Comparison of ENCODE assay signal across 8 mouse cellular contexts in genomic region chr11:94209695-94210131, GRCm38 (mm10). TPM values are rescaled to one million over a fixed set of nuclear protein-coding genes. Genes with fewer than 3 reads are reported as not detected.
DNase-seq lines count a peak whose midpoint lies in the region; ATAC-seq and TF ChIP-seq lines count a peak whose summit lies in the region.

No protein-coding gene starts in this region.

- no peaks in the 10 kb centered on the region for H3K9me3 ChIP-seq in CH12.LX (replicated peaks; ENCODE audit: low read length)
- no peaks in the 10 kb centered on the region for H3K9me3 ChIP-seq in embryonic facial prominence, embryonic 15.5 days (replicated peaks)
- H3K9me3 ChIP-seq in intestine, embryonic 16.5 days (ENCODE audit: control insufficient read depth, low read length): no peaks in the 10 kb centered on the region

- TF ChIP-seq EP300 in CH12.LX (IDR thresholded peaks at IDR 0.05; ENCODE audit: low read length): no peak

- peak; percentile 25 for TF ChIP-seq POLR2A in kidney, adult 2 months (IDR thresholded peaks at IDR 0.05; ENCODE audit: low read depth, low read length)
- TF ChIP-seq POLR2A in CH12.LX (IDR thresholded peaks at IDR 0.05; ENCODE audit: low read depth, low read length): no peak; the same call in 1 of the 2 replicates

- H3K27me3 ChIP-seq in kidney, adult 2 months (replicated peaks; ENCODE audit: control insufficient read depth, insufficient read depth, low read length): no peaks in the 10 kb centered on the region
- H3K27me3 ChIP-seq in CH12.LX (replicated peaks): peaks cover 5% of the 10 kb centered on the region
- H3K27me3 ChIP-seq in embryonic facial prominence, embryonic 15.5 days: no peaks in the 10 kb centered on the region
- H3K27me3 ChIP-seq in intestine, embryonic 16.5 days (replicated peaks; ENCODE audit: control insufficient read depth, insufficient read depth, low read length): no peaks in the 10 kb centered on the region

- DNase-seq in kidney, adult 2 months: no peak
- DNase-seq in kidney, postnatal 4 days: no peak
- DNase-seq in CH12.LX (ENCODE audit: extremely low read depth): no peak
- DNase-seq in ovary, postnatal 36 days (ENCODE audit: low spot score): no peak
- no peak for DNase-seq in right cerebral cortex, postnatal 4 days

- no peaks in the 10 kb centered on the region for H3K4me1 ChIP-seq in kidney, adult 2 months (ENCODE audit: control insufficient read depth, insufficient read depth, low read length)
- H3K4me1 ChIP-seq in CH12.LX (ENCODE audit: control insufficient read depth in 1 of 2, insufficient read depth in 2 of 2): peaks cover 4 to 24% of the 10 kb centered on the region in 2 experiments; a peak in 3 of 4 replicates
- peaks cover 12% of the 10 kb centered on the region for H3K4me1 ChIP-seq in embryonic facial prominence, embryonic 15.5 days
- peaks cover 3% of the 10 kb centered on the region for H3K4me1 ChIP-seq in intestine, embryonic 16.5 days (ENCODE audit: control insufficient read depth, insufficient read depth, low read length)

- peak overlapping the region; percentile 99 for H3K27ac ChIP-seq in kidney, adult 2 months (ENCODE audit: insufficient read depth, low read depth, low read length)
- H3K27ac ChIP-seq in CH12.LX (ENCODE audit: insufficient read depth, low read depth): peak overlapping the region; percentile 36; the same call in 1 of the 2 replicates
- peak overlapping the region; percentile 95 for H3K27ac ChIP-seq in embryonic facial prominence, embryonic 15.5 days (replicated peaks)
- H3K27ac ChIP-seq in intestine, embryonic 16.5 days (ENCODE audit: low read length): peak overlapping the region; percentile 98

- no peak for ATAC-seq in embryonic facial prominence, embryonic 15.5 days (ENCODE audit: insufficient number of reproducible peaks, low FRiP score, low TSS enrichment, low read depth)
- no peak for ATAC-seq in intestine, embryonic 16.5 days
- ATAC-seq in megakaryocyte-erythroid progenitor cell, adult 5-6 weeks (replicated peaks; ENCODE audit: low FRiP score, low TSS enrichment, poor library complexity, severe bottlenecking): peak; percentile 27

- in situ Hi-C loops in CH12.LX (cut with MboI; ENCODE audit: low pct_ligation_motif_present, low pct_unique_long_range_greater_than_20kb, low sequenced_read_pairs): no loop called here

- H3K4me3 ChIP-seq in kidney, adult 2 months (ENCODE audit: insufficient read depth, low read depth, low read length): peak overlapping the region; percentile 46
- H3K4me3 ChIP-seq in CH12.LX (replicated peaks in 1 of 3; ENCODE audit: low read depth in 2 of 3, low read length in 2 of 3, poor library complexity in 1 of 3): peak overlapping the region; percentile 42 to 64 (median 49)
- H3K4me3 ChIP-seq in embryonic facial prominence, embryonic 15.5 days (replicated peaks): peak overlapping the region; percentile 97
- peak overlapping the region; percentile 54 for H3K4me3 ChIP-seq in intestine, embryonic 16.5 days (ENCODE audit: low read length)

- dilution Hi-C loops in CH12.LX (cut with MboI; ENCODE audit: extremely low pct_ligation_motif_present, extremely low pct_unique_long_range_greater_than_20kb, low sequenced_read_pairs): no loop called here

- H3K4me2 ChIP-seq in CH12.LX (ENCODE audit: insufficient read depth, low read depth, poor library complexity, severe bottlenecking): peak overlapping the region; percentile 81
- H3K4me2 ChIP-seq in embryonic facial prominence, embryonic 15.5 days (replicated peaks): peak overlapping the region; percentile 99
- peak overlapping the region; percentile 83 for H3K4me2 ChIP-seq in intestine, embryonic 16.5 days (ENCODE audit: low read depth, low read length)

- TF ChIP-seq RAD21 in CH12.LX (IDR thresholded peaks at IDR 0.05; ENCODE audit: low read depth, low read length): no peak

- no peak for TF ChIP-seq CTCF in kidney, adult 2 months (conservative IDR thresholded peaks at IDR 0.05; ENCODE audit: insufficient read depth, insufficient read length, low read depth, low read length)
- TF ChIP-seq CTCF in CH12.LX (conservative IDR thresholded peaks at IDR 0.05 in 1 of 2, IDR thresholded peaks at IDR 0.05 in 1 of 2; ENCODE audit: low read depth in 2 of 2, low read length in 2 of 2): no peak

- H3K79me2 ChIP-seq in CH12.LX (replicated peaks; ENCODE audit: control insufficient read depth, extremely low read depth, insufficient read depth, poor library complexity, severe bottlenecking): peaks cover 29% of the 10 kb centered on the region

- 3% methylated on average over 14 of the region's 14 CpGs for WGBS in kidney, adult 2 months
- 2% methylated on average over 14 of the region's 14 CpGs for WGBS in embryonic facial prominence, embryonic 15.5 days
- WGBS in intestine, embryonic 16.5 days: 2% methylated on average over 14 of the region's 14 CpGs

- peaks cover 12% of the 10 kb centered on the region; the same call in 1 of the 2 replicates for H3K36me3 ChIP-seq in kidney, adult 2 months (ENCODE audit: control insufficient read depth, insufficient read depth, low read length)
- H3K36me3 ChIP-seq in CH12.LX (replicated peaks in 1 of 2; ENCODE audit: control insufficient read depth in 1 of 2, insufficient read depth in 1 of 2, low read length in 1 of 2): peaks cover 10 to 12% of the 10 kb centered on the region in 2 experiments
- H3K36me3 ChIP-seq in embryonic facial prominence, embryonic 15.5 days: peaks cover 7% of the 10 kb centered on the region
- peaks cover 7% of the 10 kb centered on the region; the same call in 1 of the 2 replicates for H3K36me3 ChIP-seq in intestine, embryonic 16.5 days (ENCODE audit: control insufficient read depth, insufficient read depth, low read length)

- H3K9ac ChIP-seq in CH12.LX (ENCODE audit: insufficient read depth, low read depth): peak overlapping the region; percentile 49
- peak overlapping the region; percentile 35 for H3K9ac ChIP-seq in embryonic facial prominence, embryonic 15.5 days
- H3K9ac ChIP-seq in intestine, embryonic 16.5 days (ENCODE audit: low read depth, low read length): peak overlapping the region; percentile 76

TF ChIP-seq in CH12.LX, 34 proteins besides CTCF, POLR2A, EP300 and RAD21:
- TF ChIP-seq JUND (conservative IDR thresholded peaks at IDR 0.05; ENCODE audit: low read depth, low read length) (no peak), USF2 (conservative IDR thresholded peaks at IDR 0.05; ENCODE audit: low read depth, low read length) (peak; percentile 31; the same call in 1 of the 2 replicates), CHD1 (IDR thresholded peaks at IDR 0.05; ENCODE audit: low read depth, low read length) (0 out of 2 replicates have a peak, but pooled peaks have one; percentile 26), NRF1 (IDR thresholded peaks at IDR 0.05; ENCODE audit: low read depth, low read length) (no peak), USF1 (IDR thresholded peaks at IDR 0.05; ENCODE audit: low read depth, low read length) (peak; percentile 60), BHLHE40 (IDR thresholded peaks at IDR 0.05; ENCODE audit: low read depth, low read length) (peak; percentile 59; the same call in 1 of the 2 replicates), ZNF384 (IDR thresholded peaks at IDR 0.05; ENCODE audit: low read depth, low read length) (peak; percentile 75; the same call in 1 of the 2 replicates)

RNA-seq across cellular contexts. Expression of gene Tob1, which starts 1.5 kb away (rescaled TPM):
- polyA plus RNA-seq in kidney, adult 2 months (2012; rRNA removed): 45.0 and 54.8 TPM in 2 replicates
- total RNA-seq in CH12.LX (2012; rRNA removed): 8.8 and 10.6 TPM in 2 replicates
- total RNA-seq in CH12.LX (2014; rRNA removed): 7.2 and 9.0 TPM in 2 replicates
- polyA plus RNA-seq in CH12.LX (2012; ENCODE audit: insufficient read length, low read depth): 12.5 and 14.3 TPM in 2 replicates
- polyA plus RNA-seq in embryonic facial prominence, embryonic 15.5 days (2015; fragmentation: Nextera tagmentation; extraction: Ambion mirVana): 37.8 and 38.1 TPM in 2 replicates
- polyA plus RNA-seq in intestine, embryonic 16.5 days (2015; fragmentation: Nextera tagmentation; extraction: Ambion mirVana): 39.8 and 50.1 TPM in 2 replicates
- total RNA-seq in megakaryocyte-erythroid progenitor cell, adult 5-6 weeks (2014; fragmentation: Nextera tagmentation): 5.1 and 8.7 TPM in 2 replicates
- total RNA-seq in megakaryocyte-erythroid progenitor cell, adult 5-6 weeks (2017): 4.4 and 7.8 TPM in 2 replicates

RNA-seq across cellular contexts. Expression of gene Wfikkn2, which starts 36.1 kb away (rescaled TPM):
- polyA plus RNA-seq in kidney, adult 2 months (2012; rRNA removed): 0.33 and 0.38 TPM in 2 replicates
- total RNA-seq in CH12.LX (2012; rRNA removed) (0.04 and 0.08 TPM in 2 replicates), CH12.LX (2014; rRNA removed) (0.08 TPM in 1 of 2 replicates, not detected in the other)
- 0.10 and 0.11 TPM in 2 replicates for polyA plus RNA-seq in CH12.LX (2012; ENCODE audit: insufficient read length, low read depth)
- 6.5 and 6.8 TPM in 2 replicates for polyA plus RNA-seq in embryonic facial prominence, embryonic 15.5 days (2015; fragmentation: Nextera tagmentation; extraction: Ambion mirVana)
- polyA plus RNA-seq in intestine, embryonic 16.5 days (2015; fragmentation: Nextera tagmentation; extraction: Ambion mirVana): 1.8 and 2.2 TPM in 2 replicates
- total RNA-seq in megakaryocyte-erythroid progenitor cell, adult 5-6 weeks (2014; fragmentation: Nextera tagmentation): 0.61 and 0.87 TPM in 2 replicates
- total RNA-seq in megakaryocyte-erythroid progenitor cell, adult 5-6 weeks (2017): 0.50 TPM in 1 of 2 replicates, not detected in the other

Comparison
In these comparisons a context has a peak if more than half of its experiments do, and no peak if none do; other contexts are left out.
1. H3K27ac ChIP-seq: peak in every context shown above with its lines; median percentile 99 in kidney, adult 2 months; 98 in intestine, embryonic 16.5 days; 95 in embryonic facial prominence, embryonic 15.5 days; 36 in CH12.LX.
2. H3K4me3 ChIP-seq: peak in every context shown above with its lines; median percentile 97 in embryonic facial prominence, embryonic 15.5 days; 54 in intestine, embryonic 16.5 days; 49 in CH12.LX; 46 in kidney, adult 2 months.